Mouse (Mus musculus): ENCODE data around the gene Lhfpl4. TPM values are rescaled to one million over a fixed set of nuclear protein-coding genes. Genes with fewer than 3 reads are reported as not detected.

The Lhfpl4 gene
- total and polyA plus RNA-seq, 3 experiments = 0.19 to 7.7 TPM; not detected in 1

DNA sequence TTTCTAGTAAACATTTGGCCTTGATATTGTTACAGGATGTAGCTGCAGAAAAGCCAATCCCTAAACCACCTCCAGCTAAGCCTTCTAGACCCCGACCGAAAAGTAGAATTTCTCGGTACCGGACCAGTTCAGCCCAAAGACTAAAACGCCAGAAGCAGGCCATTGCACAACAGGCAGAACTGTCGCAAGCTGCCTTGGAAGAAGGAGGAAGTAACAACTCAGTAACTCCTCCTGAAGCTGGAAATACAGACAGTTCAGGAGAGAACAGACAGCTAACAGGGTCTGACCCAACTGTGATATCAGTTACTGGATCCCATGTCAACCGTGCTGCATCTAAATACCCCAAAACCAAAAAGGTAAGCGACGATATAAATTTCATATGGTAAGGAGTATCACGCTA, 74.4 kb downstream of the Lhfpl4 start:
- H3K9ac ChIP-seq (ENCODE audit: control insufficient read depth, low read depth, low read length, poor library complexity, severe bottlenecking) = no peak overlapping the region
- TF ChIP-seq MEF2A (IDR thresholded peaks at IDR 0.05; ENCODE audit: extremely low read depth, insufficient replicate concordance, low read depth, low read length, poor library complexity, severe bottlenecking) (no peak), KAT2A (conservative IDR thresholded peaks at IDR 0.05; ENCODE audit: low read depth, low read length) (no peak), MAX (IDR thresholded peaks at IDR 0.05; ENCODE audit: low read length) (no peak), MYB (IDR thresholded peaks at IDR 0.05; ENCODE audit: low read depth, low read length) (no peak), MAZ (IDR thresholded peaks at IDR 0.05; ENCODE audit: low read depth, low read length) (no peak), ELF1 (IDR thresholded peaks at IDR 0.05; ENCODE audit: low read depth, low read length) (no peak), RCOR1 (IDR thresholded peaks at IDR 0.05; ENCODE audit: low read depth, low read length) (no peak), MXI1 (IDR thresholded peaks at IDR 0.05; ENCODE audit: low read depth, low read length) (no peak), TCF12 (IDR thresholded peaks at IDR 0.05; ENCODE audit: low read depth, low read length) (no peak), SMC3 (IDR thresholded peaks at IDR 0.05; ENCODE audit: low read depth, low read length) (no peak), POLR2AphosphoS2 (IDR thresholded peaks at IDR 0.05; ENCODE audit: low read length) (no peak), CTCF (IDR thresholded peaks at IDR 0.05 in 2 of 3, conservative IDR thresholded peaks at IDR 0.05 in 1 of 3; ENCODE audit: control insufficient read depth in 1 of 3, insufficient read depth in 1 of 3, low read depth in 2 of 3, low read length in 3 of 3, poor library complexity in 1 of 3, severe bottlenecking in 1 of 3) (no peak), ZNF384 (IDR thresholded peaks at IDR 0.05; ENCODE audit: low read depth, low read length) (no peak), GATA1 (IDR thresholded peaks at IDR 0.05; ENCODE audit: low read depth, low read length) (no peak)
- no peak for DNase-seq (ENCODE audit: low read depth, low spot score)
- H3K79me2 ChIP-seq (ENCODE audit: control insufficient read depth, insufficient read depth, low read length, poor library complexity) = no peaks in the 10 kb centered on the region
- no peaks in the 10 kb centered on the region for H3K9me3 ChIP-seq (replicated peaks; ENCODE audit: insufficient read depth, low read length)
- no peaks in the 10 kb centered on the region for H3K27me3 ChIP-seq (ENCODE audit: control insufficient read depth in 1 of 2, insufficient read depth in 2 of 2, low read length in 2 of 2)
- peaks cover 14 to 68% of the 10 kb centered on the region in 2 experiments for H3K36me3 ChIP-seq (ENCODE audit: control insufficient read depth in 1 of 2, insufficient read depth in 2 of 2, low read length in 2 of 2)
- H3K4me1 ChIP-seq (ENCODE audit: control insufficient read depth in 1 of 2, insufficient read depth in 2 of 2, low read length in 2 of 2) = no peaks in the 10 kb centered on the region; a peak in 1 of 4 replicates
- no peak overlapping the region for H3K4me3 ChIP-seq (ENCODE audit: control insufficient read depth in 1 of 2, insufficient read depth in 1 of 2, low read depth in 2 of 2, low read length in 2 of 2)
- H3K27ac ChIP-seq (ENCODE audit: control insufficient read depth, low read depth, low read length) = no peak overlapping the region

Other genes with a start within 250 kb of the Lhfpl4 start
- 0.31 and 0.42 TPM in 2 replicates for gene Srgap3, start 248.1 kb downstream of the Lhfpl4 start, total RNA-seq (2012; rRNA removed)
- under 1 TPM in 1 of 2 experiments, not detected in 1; 0.75 TPM for gene Srgap3, start 248.1 kb downstream of the Lhfpl4 start, polyA plus RNA-seq (2012; ENCODE audit: insufficient read depth in 1 of 2, insufficient read length in 2 of 2, low read depth in 1 of 2, low replicate concordance in 2 of 2, missing spikeins in 1 of 2)
- gene Thumpd3, start 149.2 kb downstream of the Lhfpl4 start, total RNA-seq (2012; rRNA removed) = 89.1 and 95.7 TPM in 2 replicates
- gene Thumpd3, start 149.2 kb downstream of the Lhfpl4 start, polyA plus RNA-seq (2012; ENCODE audit: insufficient read depth in 1 of 2, insufficient read length in 2 of 2, low read depth in 1 of 2, low replicate concordance in 2 of 2, missing spikeins in 1 of 2) = 100 to 1,000 TPM in 1 of 2 experiments, 10 to 100 TPM in 1; 74.8 to 158 TPM
- gene Setd5, start 118.0 kb downstream of the Lhfpl4 start, total RNA-seq (2012; rRNA removed) = 43.5 and 50.4 TPM in 2 replicates
- gene Setd5, start 118.0 kb downstream of the Lhfpl4 start, polyA plus RNA-seq (2012; ENCODE audit: insufficient read depth in 1 of 2, insufficient read length in 2 of 2, low read depth in 1 of 2, low replicate concordance in 2 of 2, missing spikeins in 1 of 2) = 100 to 1,000 TPM in 1 of 2 experiments, 10 to 100 TPM in 1; 80.2 to 185 TPM
- gene Mtmr14, start 42.5 kb upstream of the Lhfpl4 start, total RNA-seq (2012; rRNA removed) = 11.4 and 12.1 TPM in 2 replicates
- gene Mtmr14, start 42.5 kb upstream of the Lhfpl4 start, polyA plus RNA-seq (2012; ENCODE audit: insufficient read depth in 1 of 2, insufficient read length in 2 of 2, low read depth in 1 of 2, low replicate concordance in 2 of 2, missing spikeins in 1 of 2) = 10 to 100 TPM in 1 of 2 experiments, not detected in 1; 24.5 TPM
- gene Cpne9, start 86.9 kb upstream of the Lhfpl4 start, total RNA-seq (2012; rRNA removed) = 0.72 and 1.6 TPM in 2 replicates
- 1 to 10 TPM in 1 of 2 experiments, not detected in 1; 1.3 TPM for gene Cpne9, start 86.9 kb upstream of the Lhfpl4 start, polyA plus RNA-seq (2012; ENCODE audit: insufficient read depth in 1 of 2, insufficient read length in 2 of 2, low read depth in 1 of 2, low replicate concordance in 2 of 2, missing spikeins in 1 of 2)
- gene Brpf1, start 111.8 kb upstream of the Lhfpl4 start, total RNA-seq (2012; rRNA removed) = 29.8 and 32.6 TPM in 2 replicates
- 10 to 100 TPM; 44.9 to 46.8 TPM for gene Brpf1, start 111.8 kb upstream of the Lhfpl4 start, polyA plus RNA-seq (2012; ENCODE audit: insufficient read depth in 1 of 2, insufficient read length in 2 of 2, low read depth in 1 of 2, low replicate concordance in 2 of 2, missing spikeins in 1 of 2)
- gene Ogg1, start 131.6 kb upstream of the Lhfpl4 start, total RNA-seq (2012; rRNA removed) = 8.7 and 9.2 TPM in 2 replicates
- gene Ogg1, start 131.6 kb upstream of the Lhfpl4 start, polyA plus RNA-seq (2012; ENCODE audit: insufficient read depth in 1 of 2, insufficient read length in 2 of 2, low read depth in 1 of 2, low replicate concordance in 2 of 2, missing spikeins in 1 of 2) = 10 to 100 TPM in 1 of 2 experiments, not detected in 1; 20.0 TPM
- 5.3 and 7.9 TPM in 2 replicates for gene Camk1, start 148.6 kb upstream of the Lhfpl4 start, total RNA-seq (2012; rRNA removed)
- 10 to 100 TPM in 1 of 2 experiments, not detected in 1; 13.3 TPM for gene Camk1, start 148.6 kb upstream of the Lhfpl4 start, polyA plus RNA-seq (2012; ENCODE audit: insufficient read depth in 1 of 2, insufficient read length in 2 of 2, low read depth in 1 of 2, low replicate concordance in 2 of 2, missing spikeins in 1 of 2)
- 25.0 and 26.1 TPM in 2 replicates for gene Tada3, start 182.5 kb upstream of the Lhfpl4 start, total RNA-seq (2012; rRNA removed)
- 10 to 100 TPM in 1 of 2 experiments, not detected in 1; 62.2 TPM for gene Tada3, start 182.5 kb upstream of the Lhfpl4 start, polyA plus RNA-seq (2012; ENCODE audit: insufficient read depth in 1 of 2, insufficient read length in 2 of 2, low read depth in 1 of 2, low replicate concordance in 2 of 2, missing spikeins in 1 of 2)
- gene Arpc4, start 182.7 kb upstream of the Lhfpl4 start, total RNA-seq (2012; rRNA removed) = 217 and 231 TPM in 2 replicates
- gene Arpc4, start 182.7 kb upstream of the Lhfpl4 start, polyA plus RNA-seq (2012; ENCODE audit: insufficient read depth in 1 of 2, insufficient read length in 2 of 2, low read depth in 1 of 2, low replicate concordance in 2 of 2, missing spikeins in 1 of 2) = 100 to 1,000 TPM in 1 of 2 experiments, not detected in 1; 375 TPM
- gene Ttll3, start 193.9 kb upstream of the Lhfpl4 start, total RNA-seq (2012; rRNA removed) = 4.1 and 5.7 TPM in 2 replicates
- gene Ttll3, start 193.9 kb upstream of the Lhfpl4 start, polyA plus RNA-seq (2012; ENCODE audit: insufficient read depth in 1 of 2, insufficient read length in 2 of 2, low read depth in 1 of 2, low replicate concordance in 2 of 2, missing spikeins in 1 of 2) = 10 to 100 TPM in 1 of 2 experiments, not detected in 1; 11.2 TPM
- 24.8 and 29.4 TPM in 2 replicates for gene Rpusd3, start 224.0 kb upstream of the Lhfpl4 start, total RNA-seq (2012; rRNA removed)
- gene Rpusd3, start 224.0 kb upstream of the Lhfpl4 start, polyA plus RNA-seq (2012; ENCODE audit: insufficient read depth in 1 of 2, insufficient read length in 2 of 2, low read depth in 1 of 2, low replicate concordance in 2 of 2, missing spikeins in 1 of 2) = 10 to 100 TPM in 1 of 2 experiments, not detected in 1; 34.1 TPM
- not detected in 2 replicates for gene Cidec, start 240.4 kb upstream of the Lhfpl4 start, total RNA-seq (2012; rRNA removed)
- not detected for gene Cidec, start 240.4 kb upstream of the Lhfpl4 start, polyA plus RNA-seq (2012; ENCODE audit: insufficient read depth in 1 of 2, insufficient read length in 2 of 2, low read depth in 1 of 2, low replicate concordance in 2 of 2, missing spikeins in 1 of 2)
- gene Jagn1, start 247.2 kb upstream of the Lhfpl4 start, total RNA-seq (2012; rRNA removed) = 82.8 and 95.6 TPM in 2 replicates
- 10 to 100 TPM in 1 of 2 experiments, not detected in 1; 80.6 TPM for gene Jagn1, start 247.2 kb upstream of the Lhfpl4 start, polyA plus RNA-seq (2012; ENCODE audit: insufficient read depth in 1 of 2, insufficient read length in 2 of 2, low read depth in 1 of 2, low replicate concordance in 2 of 2, missing spikeins in 1 of 2)

Measured in MEL (cell line).